Mouse (Mus musculus): ENCODE results near the gene Rnf123.

DNA sequence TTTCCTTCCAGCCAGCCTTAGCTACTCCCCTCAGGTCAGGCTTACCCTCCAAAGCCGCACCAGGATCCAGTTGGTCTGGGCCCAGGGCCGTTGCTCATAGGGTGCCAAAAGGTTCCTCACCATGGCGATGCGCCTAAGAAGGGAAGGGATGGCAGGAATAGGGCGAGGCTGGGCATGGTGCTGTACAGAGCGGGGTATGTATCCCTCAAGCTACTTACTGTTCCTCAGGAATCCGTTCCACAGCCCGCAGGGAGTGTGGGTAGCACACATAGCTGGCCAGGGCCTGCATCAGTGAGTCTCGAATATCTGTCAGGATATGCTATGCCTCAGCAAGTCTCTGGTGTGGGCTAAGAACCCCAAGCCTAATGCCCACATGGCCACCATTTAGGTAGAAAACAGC lies 24.9 kb downstream of the Rnf123 start:
- TF ChIP-seq MAFK (IDR thresholded peaks at IDR 0.05; ENCODE audit: insufficient read depth, low read depth, low read length) (no peak), ZC3H11A (IDR thresholded peaks at IDR 0.05; ENCODE audit: borderline replicate concordance, low read depth, low read length) (no peak), CHD2 (IDR thresholded peaks at IDR 0.05; ENCODE audit: low read depth, low read length) (no peak), ZNF384 (IDR thresholded peaks at IDR 0.05; ENCODE audit: low read depth, low read length) (no peak), HCFC1 (IDR thresholded peaks at IDR 0.05; ENCODE audit: borderline replicate concordance, insufficient read depth, low read length) (no peak)
